Mouse (Mus musculus) G1E-ER4 (cell line): ENCODE measurements around the gene Ppp1r14c. TPM values are rescaled to one million over a fixed set of nuclear protein-coding genes. Genes with fewer than 3 reads are reported as not detected.

Source experiments
- GATA1 ChIP-seq: IDR thresholded peaks from one replicate; pipeline ENCODE4 v1.8.0; 2012; ENCODE audit warnings: low read length, inconsistent platforms
- polyA plus RNA-seq: library from polyadenylated mRNA; stranded (reverse); fragments of >175 nt; gene quantifications from 2 replicates; pipeline ENCODE4 v1.2.3, GENCODE M21; 2012

The Ppp1r14c gene
- polyA plus RNA-seq, 1 experiment: not detected

DNA sequence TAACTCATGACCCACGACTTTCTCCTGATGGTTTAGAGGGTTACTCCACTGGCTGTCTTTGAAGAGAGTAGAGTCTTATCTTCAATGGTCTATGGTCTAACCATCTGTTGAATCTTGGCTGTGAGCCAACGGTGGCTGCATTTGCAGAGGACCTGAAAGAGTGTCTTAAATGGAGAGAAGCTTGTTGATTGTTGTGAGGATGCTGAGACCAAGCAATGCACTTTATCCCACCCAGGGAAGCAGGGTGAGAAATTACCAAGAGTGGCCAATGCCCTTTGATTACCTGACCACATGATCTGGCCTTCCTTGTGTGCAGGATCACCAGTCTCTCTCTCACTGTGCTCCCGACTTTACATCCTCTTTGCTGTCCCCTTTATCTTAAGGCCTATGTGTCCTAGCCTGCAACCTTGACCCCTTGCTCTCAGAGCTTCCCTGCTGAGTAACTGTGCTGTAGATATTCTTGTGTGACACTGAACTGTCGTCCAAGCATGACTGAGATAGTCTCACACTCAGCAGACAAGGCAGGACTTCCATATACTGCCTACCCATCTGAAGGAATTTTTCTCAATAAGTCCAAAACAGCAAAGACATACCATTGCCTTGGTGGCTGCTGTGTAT lies 28.9 kb downstream of the Ppp1r14c start:
- TF ChIP-seq GATA1: no peak

- no peak for TF ChIP-seq GATA1
Measured at GRCm38 (mm10) chr10:3395341-3395931, 29.6 kb downstream of the Ppp1r14c start.

DNA sequence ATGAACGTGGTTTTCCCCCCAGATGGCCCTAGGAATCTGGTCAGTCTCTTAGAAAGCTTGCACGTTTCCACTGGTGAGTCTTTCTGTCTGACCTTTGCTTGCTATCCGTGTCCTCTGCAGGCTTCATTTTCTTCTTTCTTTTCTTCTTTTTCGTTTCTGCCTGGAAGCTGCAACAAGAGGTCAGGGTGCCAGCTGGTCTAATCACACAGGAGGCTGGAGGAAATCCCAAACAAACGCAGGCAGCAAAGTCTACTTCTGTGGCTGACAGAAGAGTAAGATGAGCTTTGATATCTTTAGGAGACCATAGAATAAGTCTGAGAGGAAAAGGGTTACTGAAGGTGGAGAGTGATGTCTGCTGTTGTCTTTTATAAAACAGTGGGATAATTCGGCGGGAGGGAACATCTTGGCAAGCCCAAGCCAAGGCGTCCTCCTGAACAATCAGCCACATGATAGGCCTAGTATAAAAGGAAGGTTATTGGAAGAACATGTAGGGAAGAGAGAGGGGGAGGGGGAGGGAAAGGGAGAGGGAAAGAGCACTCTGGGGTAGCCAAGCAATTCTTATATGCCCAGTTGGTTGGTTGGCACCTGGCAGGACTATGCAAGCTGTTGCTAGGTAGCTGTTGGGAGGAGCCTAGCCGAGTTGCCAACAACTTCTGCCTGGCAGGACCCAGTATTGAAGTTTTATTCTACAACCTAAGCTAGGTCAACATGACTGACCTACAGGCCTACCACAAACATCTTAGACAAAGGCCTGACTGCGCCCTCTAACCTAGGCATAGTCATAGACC lies 30.3 kb downstream of the Ppp1r14c start:
- no peak for TF ChIP-seq GATA1

DNA sequence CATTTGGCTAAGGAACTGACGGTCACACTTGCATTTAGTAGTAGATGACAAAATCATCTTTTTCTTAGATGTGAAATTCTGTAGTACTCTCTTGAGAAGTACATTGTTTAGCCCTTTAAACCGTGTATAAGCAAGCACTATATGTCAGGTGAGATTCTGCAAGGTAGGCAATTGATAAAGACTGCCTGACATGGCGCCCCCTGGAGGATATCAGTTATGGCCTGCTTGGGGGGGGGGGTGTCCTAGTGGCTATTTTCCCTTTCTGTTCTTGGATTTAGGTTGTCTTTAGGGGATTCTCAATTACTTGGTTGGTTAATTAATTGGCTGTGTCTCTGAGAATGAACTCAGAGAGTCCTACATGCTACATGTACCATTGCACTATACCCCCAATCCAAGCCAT lies 31.5 kb downstream of the Ppp1r14c start:
- TF ChIP-seq GATA1: no peak

DNA sequence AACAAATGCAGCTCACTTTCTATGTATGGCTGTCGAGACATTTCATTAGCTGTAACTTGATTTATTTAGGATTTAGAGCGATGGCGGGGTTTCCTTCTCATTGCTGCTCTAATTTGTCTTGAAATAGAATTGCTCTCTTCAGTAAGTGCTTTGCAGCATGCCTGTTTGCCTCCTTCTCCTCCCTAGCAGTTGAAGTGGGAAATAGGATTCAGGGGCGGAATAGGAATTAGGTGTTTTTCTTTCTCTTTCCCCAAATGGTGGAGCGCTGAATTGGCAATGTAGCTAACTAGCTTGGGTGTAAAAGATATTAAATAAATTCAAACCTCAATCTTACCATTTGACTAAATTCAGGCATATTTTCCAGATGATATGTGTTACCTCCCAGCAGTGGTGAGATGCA lies 32.2 kb downstream of the Ppp1r14c start:
- no peak for TF ChIP-seq GATA1

GRCm38 (mm10) chr10:3402284-3402683 lies 36.4 kb downstream of the Ppp1r14c start:
- no peak for TF ChIP-seq GATA1

DNA sequence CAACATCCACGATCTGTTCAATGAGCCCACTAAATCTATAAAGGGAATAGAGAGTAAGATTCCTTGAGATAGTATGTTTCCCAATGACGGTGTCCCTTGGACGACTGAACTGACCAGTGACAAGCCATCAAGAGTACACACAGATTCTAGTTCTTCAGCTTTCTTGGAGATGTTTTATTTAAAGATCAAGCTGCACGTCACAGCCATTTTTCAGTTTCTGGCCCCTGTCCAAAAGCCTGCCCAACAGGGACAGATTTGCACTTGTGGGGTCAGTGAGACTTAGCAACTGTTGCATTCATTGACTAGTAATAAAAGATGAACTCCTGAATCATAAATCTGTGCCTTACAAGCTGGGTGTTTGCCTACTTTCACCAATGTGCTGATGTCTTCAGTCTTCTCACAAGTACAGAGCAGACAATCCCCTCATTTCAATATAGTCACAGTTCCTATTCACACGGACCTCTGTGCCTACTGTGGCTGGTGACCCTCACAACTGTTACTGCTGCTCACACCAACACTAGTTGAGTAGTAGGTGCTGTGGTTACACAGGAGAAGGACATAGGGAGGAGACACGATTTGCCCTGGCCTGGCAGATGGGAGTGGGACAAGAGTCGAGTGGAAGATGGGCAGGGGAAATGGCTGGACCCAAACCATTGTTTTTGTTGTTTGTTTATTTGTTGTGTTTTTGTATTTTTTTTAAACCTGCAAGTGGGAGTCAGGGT lies 37.7 kb downstream of the Ppp1r14c start:
- no peak for TF ChIP-seq GATA1

GRCm38 (mm10) chr10:3404362-3404761 lies 38.5 kb downstream of the Ppp1r14c start:
- TF ChIP-seq GATA1: no peak

GRCm38 (mm10) chr10:3406280-3406679 lies 40.4 kb downstream of the Ppp1r14c start:
- no peak for TF ChIP-seq GATA1

- no peak for TF ChIP-seq GATA1
Measured at GRCm38 (mm10) chr10:3408036-3408661, 42.3 kb downstream of the Ppp1r14c start.

GRCm38 (mm10) chr10:3408699-3409098 lies 42.8 kb downstream of the Ppp1r14c start:
- no peak for TF ChIP-seq GATA1

DNA sequence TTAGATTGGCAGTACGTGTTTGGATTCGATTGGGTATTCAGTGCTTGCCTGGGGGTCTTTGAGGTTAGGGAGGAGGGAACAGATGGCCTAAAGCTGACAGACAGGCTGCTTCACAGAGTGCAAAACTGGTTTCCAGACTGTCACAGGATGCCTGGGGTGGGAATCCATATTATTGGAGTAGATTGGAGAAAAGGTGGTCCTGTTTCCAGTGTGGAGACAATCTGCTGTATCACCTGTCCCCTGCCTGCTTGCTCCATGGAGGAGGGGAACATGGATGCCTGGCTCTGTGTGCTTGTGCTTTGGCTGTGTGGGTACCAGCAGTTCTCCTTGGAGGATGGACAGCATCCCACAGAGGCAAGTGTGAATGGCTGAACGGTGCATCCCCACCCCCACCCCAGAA lies 45.4 kb downstream of the Ppp1r14c start:
- no peak for TF ChIP-seq GATA1

DNA sequence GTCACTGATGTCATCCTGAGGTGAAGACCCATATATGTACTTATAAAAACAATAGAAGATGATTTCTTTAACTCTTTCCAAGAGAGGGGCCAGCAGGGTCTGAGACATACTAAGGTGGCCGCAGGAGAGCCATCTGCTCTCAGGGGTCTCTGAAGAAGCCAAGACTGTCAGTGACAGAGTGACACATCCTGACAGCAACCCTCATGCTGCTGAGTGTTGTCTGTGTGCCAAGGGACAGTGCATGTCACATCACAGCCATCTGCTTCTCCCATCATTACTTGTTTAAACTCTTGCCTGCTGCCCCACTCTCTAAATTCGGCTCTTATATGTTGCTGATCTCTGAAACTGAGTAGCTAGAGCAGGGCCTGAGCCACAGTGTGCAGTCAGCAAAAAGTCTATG lies 45.8 kb downstream of the Ppp1r14c start:
- TF ChIP-seq GATA1: no peak

DNA sequence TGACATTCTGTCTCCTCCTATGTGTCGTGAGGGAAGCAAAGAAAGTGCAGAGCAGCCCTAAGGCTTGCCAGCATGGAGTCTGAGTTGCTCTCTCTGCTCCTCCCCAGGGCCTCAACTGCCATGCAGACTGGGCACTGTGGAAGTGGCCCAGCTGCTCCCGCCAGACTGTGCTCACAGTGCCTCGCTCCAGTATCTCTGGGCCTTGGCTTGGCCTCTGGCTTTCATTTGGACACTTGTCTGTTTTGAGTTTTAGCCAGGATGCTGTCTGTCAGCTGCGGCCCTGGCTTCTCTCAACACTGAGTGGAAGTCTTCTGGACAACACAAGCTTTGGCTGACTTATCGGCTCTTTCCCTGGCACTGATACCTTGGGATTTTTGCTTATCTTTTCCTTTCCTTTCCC lies 49.0 kb downstream of the Ppp1r14c start:
- no peak for TF ChIP-seq GATA1

- TF ChIP-seq GATA1: no peak
Measured at GRCm38 (mm10) chr10:3416565-3416964, 50.7 kb downstream of the Ppp1r14c start.

DNA sequence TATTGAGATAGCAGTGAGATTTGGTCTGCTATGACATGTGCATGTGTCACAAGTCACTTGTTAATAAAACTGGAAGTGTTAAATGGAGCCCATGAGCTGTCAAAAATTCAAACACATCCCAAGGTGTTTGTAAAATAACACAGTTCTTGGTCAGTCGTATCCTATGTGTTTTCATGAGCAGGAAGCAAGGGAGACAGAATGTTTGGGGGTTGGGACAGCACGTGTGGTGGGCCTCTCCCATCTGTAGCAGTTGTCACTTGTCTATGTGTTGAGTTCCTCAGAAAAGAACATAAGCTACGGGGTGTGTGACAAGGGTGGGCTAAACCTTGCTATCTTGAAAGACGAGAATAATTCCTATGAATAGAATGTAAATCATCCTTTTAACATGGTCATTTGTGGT lies 51.6 kb downstream of the Ppp1r14c start:
- TF ChIP-seq GATA1: no peak
